Mouse (Mus musculus): Measurements from ENCODE around the gene Rad51c. TPM values are rescaled to one million over a fixed set of nuclear protein-coding genes. Genes with fewer than 3 reads are reported as not detected.

The Rad51c gene
- total and polyA plus RNA-seq, 3 experiments, result 0.15 to 2.2 (median 1.6) TPM

DNA sequence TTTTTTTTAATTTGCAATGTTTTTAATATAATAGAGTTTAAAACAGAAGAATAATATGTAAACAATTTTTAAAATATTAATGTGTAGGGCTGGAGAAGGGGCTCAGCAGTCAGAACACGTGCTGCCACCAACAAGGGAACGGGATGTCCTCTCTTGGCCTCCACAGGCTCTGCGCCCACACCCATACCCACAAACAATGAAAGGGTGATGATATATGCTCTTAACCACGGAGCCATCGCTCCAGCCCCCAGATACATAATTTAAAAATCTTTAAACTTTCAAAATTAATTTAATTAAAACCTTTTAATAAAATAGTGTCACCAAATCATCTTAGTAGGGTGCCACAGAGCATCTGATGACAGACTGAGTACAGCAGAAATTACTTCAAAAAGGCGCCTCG is 37.7 kb downstream of the Rad51c start:
- no peak for DNase-seq

DNA sequence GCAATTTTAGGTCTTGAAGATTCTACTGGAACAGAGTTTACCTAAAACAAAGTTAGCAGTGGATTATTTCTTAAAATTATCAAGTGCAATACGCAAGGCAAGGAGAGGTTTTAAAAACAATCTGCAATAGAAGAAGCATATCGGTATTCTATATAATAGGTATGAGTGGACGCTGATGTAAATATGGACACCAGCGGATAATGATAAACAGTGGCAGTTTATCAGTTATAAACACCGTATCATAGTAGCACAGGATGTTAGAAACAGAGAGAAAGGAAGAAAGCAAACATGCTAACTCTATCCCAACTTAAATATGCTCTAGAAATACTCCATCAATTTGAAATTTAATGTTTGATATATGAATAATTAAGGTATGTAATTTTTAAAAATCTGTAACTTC is 39.6 kb downstream of the Rad51c start:
- DNase-seq, result no peak

DNA sequence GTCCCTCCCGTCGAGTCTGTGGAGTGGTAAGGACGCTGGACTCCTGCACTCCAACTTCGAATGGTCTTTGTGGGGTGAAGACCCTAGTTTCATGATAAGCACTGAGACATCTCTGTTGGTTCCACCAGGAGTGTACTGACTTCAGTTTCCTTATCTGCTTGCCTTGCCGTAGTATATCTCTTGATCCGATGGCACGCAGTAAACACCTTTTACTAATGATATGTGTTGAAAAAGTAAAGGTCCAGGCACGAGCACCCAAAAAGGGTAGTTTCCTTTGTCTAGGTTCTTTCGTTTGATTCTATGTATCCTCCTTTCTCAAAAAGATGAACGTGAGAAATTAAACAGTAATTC is 45.5 kb downstream of the Rad51c start:
- no peak for DNase-seq

DNA sequence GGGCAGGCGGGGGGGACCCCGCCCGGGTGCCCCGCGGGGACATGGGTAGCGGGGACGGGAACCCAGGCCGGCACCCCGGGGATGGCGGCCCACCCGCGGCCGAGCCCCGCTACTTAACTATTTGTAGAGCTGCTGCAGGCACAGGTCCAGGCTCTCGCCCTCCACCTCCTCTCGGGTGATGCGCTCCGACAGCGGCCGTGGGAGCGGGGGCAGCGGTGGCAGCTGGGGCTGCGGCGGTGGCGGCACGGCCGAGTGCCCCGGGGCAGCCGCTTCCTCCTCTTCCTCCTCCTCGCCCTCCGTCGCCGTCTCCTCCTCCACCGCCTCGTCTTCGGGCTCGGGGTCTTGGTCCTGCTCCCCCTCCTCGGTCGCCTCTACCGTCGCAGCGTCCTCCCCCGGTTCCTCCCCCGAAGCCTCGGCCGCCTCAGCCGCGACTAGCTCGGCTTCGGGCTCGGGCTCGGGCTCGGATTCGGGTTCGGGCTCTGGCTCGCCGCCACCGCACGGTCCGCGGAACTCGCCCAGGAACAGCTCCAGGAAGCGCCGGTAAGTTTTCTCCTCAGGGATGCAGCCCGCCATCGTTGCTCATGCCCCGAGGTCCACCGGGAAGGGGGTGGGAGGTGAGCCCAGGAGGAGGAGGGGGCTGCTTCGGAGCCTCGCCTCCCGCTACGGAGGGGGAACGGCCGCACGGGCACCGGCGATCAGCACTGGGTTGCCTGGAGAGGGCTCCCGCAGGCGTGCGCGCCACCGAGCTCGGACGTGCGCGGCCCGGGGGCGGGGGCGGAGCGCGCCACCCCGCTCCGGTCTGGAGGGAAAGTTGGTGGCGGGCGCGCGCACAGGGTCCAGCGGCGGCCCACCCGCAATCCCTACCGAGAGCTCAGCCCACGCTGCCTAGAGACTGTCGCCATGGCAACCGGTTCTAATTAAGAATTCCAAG is 46.2 kb downstream of the Rad51c start, which contains the start of gene Ppm1e:
Gene Ppm1e, minus strand, starts transcription at position 693 of the 931 bp plus-strand sequence.
- DNase-seq, result peak; percentile 92

DNA sequence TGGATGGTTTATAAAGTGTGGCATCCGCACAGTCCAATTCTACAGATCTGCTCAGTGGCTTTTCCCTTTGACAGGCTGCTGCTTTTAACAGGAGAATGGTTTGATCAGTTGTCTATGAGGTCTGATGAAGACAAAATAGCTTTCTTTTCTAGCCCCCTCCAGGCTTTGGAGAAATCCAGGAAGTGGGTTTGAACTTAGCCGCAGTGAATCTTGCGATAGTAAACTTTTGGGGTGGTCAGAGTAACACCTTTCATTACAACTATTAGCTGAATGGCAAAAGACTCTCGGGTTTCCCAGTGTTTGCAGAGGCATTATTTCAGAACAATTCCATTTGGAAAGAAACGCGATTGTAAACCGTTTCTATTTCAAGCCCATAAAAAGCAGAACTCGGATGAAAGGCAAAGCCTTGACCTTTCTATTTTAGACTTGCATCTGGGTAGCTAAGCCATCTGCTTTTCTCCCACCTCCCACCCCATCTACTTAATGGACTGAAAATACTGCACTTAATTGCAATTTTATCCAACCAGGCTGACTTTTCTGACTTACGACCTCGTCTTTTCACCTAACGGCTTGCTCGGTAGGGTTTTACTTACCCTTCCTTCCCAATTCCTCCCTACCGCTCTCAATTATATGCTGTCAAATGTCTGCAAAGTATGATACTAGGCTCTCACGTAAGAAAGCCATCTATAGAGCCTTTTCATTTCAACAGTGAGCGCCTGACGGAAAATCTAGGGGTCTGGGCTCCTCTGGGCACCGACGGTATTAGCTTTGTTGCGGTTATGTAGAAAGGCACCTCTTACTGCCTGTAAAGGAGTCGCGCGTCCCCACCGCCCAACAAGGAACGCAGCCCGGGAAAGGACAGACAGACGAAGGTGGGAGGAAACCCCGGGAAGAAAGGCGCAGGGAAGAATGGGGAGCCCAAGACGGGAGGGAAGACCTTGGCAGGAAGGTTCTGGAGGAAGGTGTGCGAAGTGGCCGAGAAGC is 47.1 kb downstream of the Rad51c start:
- DNase-seq, result peak; percentile 53

DNA sequence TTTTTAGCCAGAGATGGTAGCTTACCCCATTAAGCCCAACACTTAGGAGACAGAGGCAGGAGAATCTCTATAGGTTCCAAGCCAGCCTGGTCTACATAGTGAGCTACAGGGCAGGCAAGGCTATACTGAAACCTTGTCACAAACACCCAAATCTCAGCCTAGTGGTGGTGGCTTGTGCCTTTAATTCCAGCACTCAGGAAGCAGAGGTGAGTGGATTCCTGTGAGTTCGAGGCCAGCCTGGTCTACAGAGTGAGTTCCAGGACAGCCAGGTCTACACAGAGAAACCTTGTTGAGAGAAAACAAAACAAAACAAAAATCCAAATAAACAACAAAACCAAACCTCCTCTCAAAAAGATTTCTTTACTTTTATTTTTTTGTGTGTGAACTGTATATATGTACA is 49.9 kb downstream of the Rad51c start:
- DNase-seq, result no peak

DNA sequence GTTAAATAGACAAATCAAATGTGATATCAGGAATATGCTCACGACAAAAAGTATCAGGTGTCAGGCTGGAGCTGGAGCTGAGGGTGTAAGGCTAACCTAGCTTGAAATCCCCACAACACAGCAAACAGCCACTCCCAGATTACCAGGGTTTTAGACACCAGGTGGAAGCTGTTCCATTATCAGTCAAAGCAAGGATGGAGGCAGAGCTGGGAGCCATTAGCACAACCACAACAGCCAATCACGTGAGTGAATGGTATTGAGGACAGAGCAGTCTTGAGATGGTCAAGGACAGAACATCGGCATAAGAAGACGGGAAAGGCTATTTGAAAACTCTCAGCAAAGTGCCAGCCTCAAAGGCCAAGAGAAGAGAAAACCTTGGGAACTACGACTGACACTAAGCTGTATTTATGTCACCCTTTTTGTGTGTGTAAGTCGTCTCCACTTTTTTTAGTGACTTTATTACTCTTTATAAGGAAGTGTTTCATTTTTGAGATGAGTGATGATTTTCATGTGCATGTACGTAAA is 51.0 kb downstream of the Rad51c start:
- DNase-seq, result peak; percentile 26

Other genes starting within 250 kb of the Rad51c start
- 10 to 100 TPM; 21.6 to 28.1 TPM for gene Ppm1e, start 45.9 kb downstream of the Rad51c start, total RNA-seq (2021)
- 5.5 and 5.9 TPM in 2 replicates for gene Ppm1e, start 45.9 kb downstream of the Rad51c start, polyA plus RNA-seq (2012; rRNA removed)
- 1 to 10 TPM in 1 of 2 experiments, under 1 TPM in 1; 0.35 to 1.3 TPM for gene Tex14, start 111 bp upstream of the Rad51c start, total RNA-seq (2021)
- gene Tex14, start 111 bp upstream of the Rad51c start, polyA plus RNA-seq (2012; rRNA removed), result 0.03 and 0.08 TPM in 2 replicates
- not detected for gene Gm11492, start 161.7 kb upstream of the Rad51c start, total RNA-seq (2021)
- gene Gm11492, start 161.7 kb upstream of the Rad51c start, polyA plus RNA-seq (2012; rRNA removed), result not detected in 2 replicates
- 10 to 100 TPM; 42.0 to 52.8 TPM for gene Sept4, start 163.9 kb upstream of the Rad51c start, total RNA-seq (2021)
- gene Sept4, start 163.9 kb upstream of the Rad51c start, polyA plus RNA-seq (2012; rRNA removed), result 14.8 and 14.9 TPM in 2 replicates
- 10 to 100 TPM; 24.6 to 31.1 TPM for gene Mtmr4, start 187.2 kb upstream of the Rad51c start, total RNA-seq (2021)
- 13.0 and 15.2 TPM in 2 replicates for gene Mtmr4, start 187.2 kb upstream of the Rad51c start, polyA plus RNA-seq (2012; rRNA removed)
- gene Hsf5, start 212.2 kb upstream of the Rad51c start, total RNA-seq (2021), result under 1 TPM in 1 of 2 experiments, not detected in 1; 0.12 TPM
- 0.04 TPM in 1 of 2 replicates, not detected in the other for gene Hsf5, start 212.2 kb upstream of the Rad51c start, polyA plus RNA-seq (2012; rRNA removed)

All from adrenal gland, adult 2 months (tissue).